Mouse (Mus musculus) erythroblast, adult 5-6 weeks (primary cell): ENCODE measurements around the gene Cd3eap. TPM values are rescaled to one million over a fixed set of nuclear protein-coding genes. Genes with fewer than 3 reads are reported as not detected.

Experiments
- ATAC-seq: replicated peaks from 2 replicates; pipeline ENCODE4 v1.8.0; 2016; ENCODE audit warnings: moderate number of reproducible peaks, mild to moderate bottlenecking, moderate TSS enrichment, inconsistent platforms; ENCODE audit not compliant: poor library complexity, low FRiP score, severe bottlenecking
- total RNA-seq, 2 experiments: library from RNA; stranded (forward) in 1 of 2; stranded (reverse) in 1 of 2; fragments of 150-400 nt in 1 of 2; fragments of 200-764, 138-1000 nt in 1 of 2; gene quantifications; 2 replicates each; pipeline versions ENCODE4 v1.2.3 to v1.2.4; 2015 to 2017; ENCODE audit warnings: low replicate concordance in 2 of 2

The Cd3eap gene
- total RNA-seq (2015; ENCODE audit: low replicate concordance) (1.2 and 1.9 TPM in 2 replicates), total RNA-seq (2017; ENCODE audit: low replicate concordance) (2.6 and 5.7 TPM in 2 replicates)

DNA sequence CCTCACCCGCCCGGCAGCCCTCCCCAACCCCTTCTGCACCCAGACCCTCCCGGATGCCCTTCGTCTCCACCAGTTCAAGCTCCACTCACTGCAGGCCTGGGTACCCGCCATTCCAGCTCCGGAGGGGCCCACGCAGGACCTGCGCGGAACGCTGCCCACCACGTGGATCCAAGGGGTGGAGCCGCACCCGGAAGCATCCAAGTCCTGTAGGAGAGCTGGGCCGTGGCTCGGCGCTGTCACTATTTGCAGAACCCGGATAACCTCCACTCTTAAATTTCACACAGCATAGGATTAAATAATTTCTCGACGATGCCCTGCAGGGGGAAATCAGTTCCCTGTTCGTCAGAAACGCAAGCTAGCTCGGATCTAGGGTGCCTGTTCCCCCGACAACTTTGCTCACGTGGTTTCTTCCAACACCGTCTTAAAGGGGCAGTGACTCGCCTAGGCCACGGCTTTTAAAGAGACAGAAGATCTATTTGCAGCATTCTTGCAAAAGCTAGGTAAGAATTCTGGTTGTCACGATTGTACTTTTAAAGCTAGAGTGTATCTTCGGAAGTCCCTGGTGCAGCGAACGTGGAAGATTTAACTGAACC, at the start of gene Cd3eap, which contains the start of gene Ppp1r13l:
Gene Cd3eap (minus strand): TSS at position 185 of the 593 bp plus-strand sequence.
Gene Ppp1r13l (plus strand): TSS at position 451 of the 593 bp plus-strand sequence.
- peak; percentile 68 for ATAC-seq

DNA sequence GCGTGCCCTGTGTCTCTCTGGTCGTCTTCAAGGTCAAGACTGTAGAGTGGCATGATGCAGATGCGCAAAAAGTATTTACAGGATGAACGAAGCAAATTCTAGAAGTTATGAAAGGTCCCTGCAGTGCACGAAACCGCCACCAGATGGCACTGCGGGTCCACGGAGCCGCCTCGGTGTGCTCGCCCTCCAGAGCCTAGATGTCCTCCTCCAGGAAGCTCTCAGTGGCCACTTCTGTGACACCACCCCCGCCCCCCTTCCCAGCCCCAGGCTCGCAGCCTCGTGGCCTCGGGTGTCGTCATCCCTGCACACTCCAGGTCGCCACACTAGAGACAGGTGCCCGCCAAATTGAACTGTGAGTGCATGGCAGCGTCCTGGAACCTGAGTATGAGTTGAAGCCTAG, 46.1 kb upstream of the Cd3eap start:
- peak; percentile 78 for ATAC-seq

DNA sequence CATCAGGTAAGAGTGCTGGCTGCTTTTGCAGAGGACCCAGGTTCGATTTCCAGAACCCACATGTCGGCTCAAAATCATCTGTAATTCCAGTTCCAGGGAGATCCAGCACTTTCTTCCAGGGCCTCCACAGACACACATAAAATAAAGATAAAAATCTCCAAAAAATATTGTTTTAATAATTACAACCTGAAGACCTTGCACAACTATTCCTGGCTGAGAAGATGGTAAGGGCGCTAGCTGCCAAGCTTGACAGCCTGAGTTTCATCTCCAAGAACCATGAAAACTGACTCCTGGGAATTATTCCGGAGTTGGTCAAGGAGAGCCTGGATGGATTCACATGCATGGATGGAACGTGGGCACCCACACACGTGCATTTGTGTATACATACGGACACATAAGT, 45.2 kb upstream of the Cd3eap start, which contains the start of gene Ckm:
Gene Ckm (plus strand): TSS at position 301 of the 400 bp plus-strand sequence.
- ATAC-seq: no peak

DNA sequence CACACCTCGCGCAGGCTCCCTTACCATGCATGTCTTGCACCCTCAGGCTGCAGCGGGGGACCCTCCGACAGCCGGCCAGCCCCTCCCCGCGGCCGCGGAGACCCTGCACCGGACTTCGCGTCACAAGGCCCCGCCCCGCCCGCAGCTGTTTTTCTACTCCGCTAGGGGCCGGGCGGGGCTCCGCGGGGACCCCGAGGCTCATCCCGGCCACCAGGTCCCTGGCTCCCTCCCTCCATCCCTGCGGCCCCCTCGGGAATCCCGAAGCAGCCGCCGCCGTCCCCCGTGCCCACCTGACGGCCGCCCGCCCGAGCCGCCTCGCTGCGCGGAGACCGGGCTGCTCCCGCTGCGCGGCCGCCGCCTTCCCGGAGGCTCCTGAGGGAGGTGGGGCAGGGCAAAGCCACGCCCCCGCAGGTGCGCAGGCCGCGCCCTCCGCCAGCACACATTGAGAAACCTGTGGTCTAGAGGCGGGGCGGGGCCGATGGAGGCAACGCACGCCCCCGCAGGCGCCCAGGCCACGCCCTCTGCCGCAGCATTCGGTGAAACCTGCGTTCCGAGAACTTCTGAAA, 44.5 kb upstream of the Cd3eap start, which contains the start of gene Klc3:
Gene Klc3 (minus strand): TSS at position 374 of the 566 bp plus-strand sequence.
- no peak for ATAC-seq

DNA sequence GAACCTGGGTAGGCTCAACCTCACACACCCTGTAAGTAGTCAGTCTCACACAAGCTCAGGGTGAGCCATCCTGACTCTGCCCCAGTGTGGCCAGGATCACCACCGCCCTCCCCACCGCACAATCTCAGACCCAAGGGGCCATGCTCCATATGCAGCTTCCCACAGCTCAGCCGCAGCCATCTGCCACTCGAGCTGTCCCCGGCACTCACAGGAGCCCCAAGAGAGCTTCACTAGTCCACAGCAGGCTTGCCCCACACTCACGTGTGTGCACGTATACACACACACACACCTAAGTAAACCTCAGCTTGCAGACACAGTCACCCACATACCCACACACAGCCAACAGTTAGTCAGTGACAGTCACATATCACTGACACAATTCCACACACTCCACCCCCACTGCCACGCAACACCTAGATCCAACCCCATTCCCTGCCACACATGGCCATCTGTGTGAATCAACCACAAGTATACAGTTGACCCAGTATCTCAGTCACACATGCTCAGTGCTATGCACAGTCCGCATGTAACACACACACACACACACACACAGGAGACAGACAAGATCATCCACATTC, 43.3 kb upstream of the Cd3eap start:
- no peak for ATAC-seq

DNA sequence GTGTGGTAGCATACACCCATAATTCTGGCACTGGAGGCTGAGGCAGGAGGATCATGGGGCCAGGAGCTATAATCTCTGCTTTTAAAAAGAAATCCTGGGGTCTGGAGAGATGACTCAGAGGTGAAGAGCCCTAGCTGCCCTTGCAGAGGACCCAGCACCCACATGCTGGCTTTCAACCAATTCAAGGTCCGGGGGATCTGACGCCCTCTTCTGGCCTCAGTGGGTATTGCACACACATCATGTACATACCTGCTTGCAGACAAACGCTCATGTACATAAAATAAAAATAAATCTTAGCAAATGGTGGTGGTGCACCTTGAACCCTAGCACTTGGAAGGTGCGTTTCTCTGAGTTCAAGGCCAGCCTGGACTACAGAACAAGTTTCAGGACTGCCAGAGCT, 41.7 kb upstream of the Cd3eap start:
- ATAC-seq: no peak

DNA sequence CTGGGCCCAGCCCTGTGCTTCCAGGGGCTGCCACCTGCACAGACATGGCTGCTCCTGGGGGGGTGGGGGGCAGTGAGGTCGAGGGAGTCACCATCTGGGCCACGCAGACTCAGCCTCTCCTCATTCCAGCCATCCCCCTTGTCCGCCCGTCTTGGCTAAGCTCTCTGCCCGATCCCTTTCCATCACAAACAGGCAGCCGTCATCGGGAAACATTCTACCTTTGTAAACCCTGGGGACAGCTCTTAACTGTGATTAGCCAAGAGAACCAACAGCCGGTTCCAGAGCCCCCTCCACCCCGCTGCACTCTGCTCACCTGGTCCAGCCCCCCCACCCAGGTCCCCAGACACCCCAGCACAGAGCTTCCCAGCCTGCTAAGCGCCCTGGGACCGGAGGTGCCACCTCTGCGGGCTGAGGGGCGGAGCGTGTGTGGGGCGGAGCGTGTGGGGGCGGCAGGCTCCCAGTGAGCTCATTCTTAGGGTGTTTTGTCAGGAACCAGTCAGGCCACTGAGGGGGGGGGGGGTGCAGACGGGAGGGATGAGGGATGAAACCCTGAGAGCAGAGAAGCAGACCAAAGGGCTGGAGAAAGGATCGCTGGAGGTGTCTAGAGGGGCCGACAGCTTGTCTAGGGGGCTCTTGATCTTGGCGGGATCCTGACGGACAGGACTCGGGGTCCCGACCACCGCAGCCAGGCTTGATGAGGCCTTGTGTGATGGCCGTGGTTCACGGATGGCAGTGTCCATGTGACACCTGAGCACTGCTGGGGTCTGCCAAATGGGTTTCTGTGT, 40.4 kb upstream of the Cd3eap start:
- ATAC-seq: no peak

DNA sequence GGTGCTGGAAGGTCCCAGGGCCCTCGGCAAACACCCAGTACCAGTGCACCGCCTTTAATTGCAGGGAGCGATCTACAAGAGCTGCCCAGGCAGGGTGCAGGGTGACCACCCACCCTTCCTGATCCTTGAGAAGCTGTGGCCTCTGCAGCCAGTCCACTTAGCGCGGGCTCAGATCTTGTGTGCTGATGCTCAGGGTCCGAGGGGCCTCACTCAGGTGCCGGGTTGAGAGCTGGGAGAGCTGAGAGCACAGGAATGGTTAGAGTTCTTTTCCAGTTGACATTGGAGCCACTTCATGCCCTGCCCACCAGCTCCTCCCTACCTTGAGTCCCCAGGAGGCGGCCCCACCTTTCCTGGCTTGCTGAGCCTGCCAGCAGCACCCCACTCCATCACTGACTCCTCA, 35.2 kb upstream of the Cd3eap start:
- ATAC-seq: no peak

DNA sequence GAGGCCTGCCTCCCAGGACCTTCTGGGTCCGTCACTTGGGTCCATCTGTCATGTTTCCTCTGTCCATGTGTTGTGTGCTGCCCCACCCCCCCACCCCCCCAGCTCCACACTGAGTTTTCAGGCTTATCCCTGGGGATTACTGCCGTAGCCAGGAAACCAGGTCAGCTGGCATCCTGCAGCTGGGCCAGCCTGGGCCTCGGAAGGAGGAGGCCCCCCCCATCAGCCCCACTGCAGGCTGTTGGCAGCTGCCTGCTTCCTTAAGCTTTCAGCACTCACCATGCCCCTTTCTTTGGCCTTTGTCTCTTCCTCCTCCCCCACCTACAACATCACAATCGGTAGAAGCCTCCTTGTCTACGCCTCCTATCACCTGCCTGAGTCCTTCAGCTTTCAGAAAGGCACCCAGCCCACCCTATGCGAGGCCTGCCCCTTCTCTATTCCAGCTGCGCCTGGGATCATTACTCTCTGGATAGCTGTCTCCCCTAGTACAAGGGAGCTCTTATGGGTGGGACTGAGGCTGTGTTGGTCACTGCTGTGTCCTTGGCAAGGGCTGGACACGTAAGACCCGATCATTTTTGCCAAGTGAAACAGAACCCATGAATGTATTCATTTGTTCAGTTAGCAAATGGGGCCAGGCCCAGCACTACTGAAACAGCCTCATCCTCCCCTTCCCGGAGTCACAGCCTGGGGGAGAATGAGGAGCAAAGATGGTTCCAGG, 29.6 kb upstream of the Cd3eap start:
- ATAC-seq: no peak

DNA sequence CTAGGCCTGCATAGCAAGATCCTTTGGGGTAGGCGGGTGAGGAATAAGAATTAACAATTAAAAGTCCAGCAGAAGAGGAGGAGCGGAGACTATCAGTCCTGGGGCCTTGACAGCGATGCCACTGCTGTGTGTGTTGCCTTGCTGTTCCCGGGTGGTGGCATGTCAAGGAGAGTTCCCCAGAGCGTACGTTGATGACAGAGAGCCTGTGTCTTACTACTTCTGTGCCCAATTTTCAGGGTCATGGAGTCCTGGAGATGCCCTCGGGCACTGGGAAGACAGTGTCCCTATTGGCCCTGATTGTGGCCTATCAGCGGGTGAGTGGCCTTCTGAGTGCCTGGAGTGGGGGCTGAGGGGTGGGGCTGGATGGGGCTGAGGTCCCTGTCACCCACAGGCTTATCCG, 24.4 kb upstream of the Cd3eap start:
- ATAC-seq: no peak

DNA sequence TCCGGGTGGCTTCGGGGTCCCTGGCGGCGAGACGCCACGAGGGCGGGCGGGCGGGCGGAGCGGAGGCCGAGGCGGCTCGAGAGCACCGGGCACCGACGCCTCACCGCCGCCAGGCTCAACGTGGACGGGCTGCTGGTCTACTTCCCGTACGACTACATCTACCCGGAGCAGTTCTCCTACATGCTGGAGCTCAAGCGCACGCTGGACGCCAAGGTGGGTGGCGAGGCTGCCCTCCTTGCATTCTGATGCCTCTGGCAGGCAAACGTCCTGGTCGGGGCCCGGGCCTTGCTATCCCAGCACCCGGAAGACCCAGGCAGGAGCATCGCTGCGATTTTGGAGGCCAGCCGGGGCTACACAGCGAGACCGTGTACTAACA, 22.9 kb upstream of the Cd3eap start:
- ATAC-seq: peak; percentile 52

DNA sequence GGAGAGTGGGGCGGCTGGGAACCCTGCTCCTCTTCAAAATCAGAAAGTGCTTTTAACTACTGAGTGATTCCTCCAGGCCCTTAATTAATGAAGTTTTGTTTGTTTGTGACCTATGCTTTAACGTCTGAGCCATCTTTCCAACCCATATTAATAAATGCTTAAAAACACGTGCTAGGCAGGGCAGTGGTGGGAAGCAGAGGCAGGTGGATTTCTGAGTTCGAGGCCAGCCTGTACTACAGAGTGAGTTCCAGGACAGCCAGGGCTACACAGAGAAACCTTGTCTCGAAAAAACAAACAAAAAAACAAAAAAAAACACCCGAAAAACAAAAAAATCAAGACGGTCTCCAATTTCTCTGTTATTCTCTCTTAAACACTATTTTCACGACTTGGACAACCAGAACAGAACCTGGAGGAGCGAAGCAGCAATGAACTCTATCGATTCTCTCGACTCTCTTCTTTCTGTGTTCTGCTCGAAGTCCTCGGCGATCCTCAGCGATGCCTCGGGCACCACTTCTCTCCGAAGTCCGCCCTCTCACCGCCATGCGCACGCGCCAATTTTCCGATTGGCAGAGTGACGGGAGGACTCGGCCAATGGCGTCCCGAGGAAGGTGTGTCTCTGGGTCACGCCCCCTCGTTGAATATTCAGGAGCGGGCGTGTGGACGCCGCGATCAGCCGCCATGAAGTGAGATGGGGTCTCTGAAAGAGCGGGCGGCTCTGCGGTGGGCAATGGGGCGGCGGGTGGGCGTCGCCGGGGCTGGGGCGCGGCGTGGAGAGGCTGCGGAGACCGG, 22.3 kb upstream of the Cd3eap start, which contains the start of gene Ercc2:
Gene Ercc2 (plus strand): TSS at position 634 of the 789 bp plus-strand sequence.
- ATAC-seq: peak; percentile 99

DNA sequence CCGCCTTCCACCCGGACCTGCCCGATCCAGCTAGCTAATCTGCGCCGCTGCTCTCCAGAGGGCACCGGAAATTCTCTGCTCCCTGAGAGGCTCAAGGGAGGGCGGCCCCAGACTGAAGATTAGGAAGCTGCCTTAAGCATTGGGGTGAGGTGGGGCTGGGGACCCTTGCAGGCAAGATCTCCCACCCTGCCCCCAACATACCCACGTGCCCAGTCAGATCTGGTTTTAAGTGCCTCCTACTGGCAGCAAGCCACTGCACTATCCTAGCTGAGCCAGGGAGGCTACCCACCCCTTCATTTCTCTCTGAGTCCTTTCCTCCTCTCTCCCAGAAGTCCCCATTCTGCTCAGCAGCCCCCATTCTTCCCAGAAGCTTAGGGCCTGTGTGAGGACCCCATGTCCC, 18.8 kb upstream of the Cd3eap start:
- no peak for ATAC-seq

DNA sequence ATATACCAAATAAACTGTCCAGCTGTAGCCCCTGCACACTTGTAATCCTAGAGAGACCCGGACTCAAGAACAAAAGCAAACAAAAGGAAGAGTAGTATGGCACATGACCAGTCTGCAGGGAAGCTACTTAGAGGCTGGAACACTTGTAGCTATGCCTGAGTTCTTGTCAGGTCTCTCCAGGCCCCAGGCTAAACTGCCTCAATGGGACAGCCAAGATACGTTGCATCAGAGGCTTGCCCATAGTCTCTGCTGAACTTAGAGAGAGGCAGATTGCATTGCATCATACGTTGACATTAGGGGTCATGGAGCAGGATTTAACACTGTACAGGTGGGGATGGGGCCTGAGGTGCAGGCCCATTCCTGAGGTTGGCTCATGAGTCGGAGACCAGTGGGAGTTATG, 16.7 kb upstream of the Cd3eap start:
- ATAC-seq: no peak

DNA sequence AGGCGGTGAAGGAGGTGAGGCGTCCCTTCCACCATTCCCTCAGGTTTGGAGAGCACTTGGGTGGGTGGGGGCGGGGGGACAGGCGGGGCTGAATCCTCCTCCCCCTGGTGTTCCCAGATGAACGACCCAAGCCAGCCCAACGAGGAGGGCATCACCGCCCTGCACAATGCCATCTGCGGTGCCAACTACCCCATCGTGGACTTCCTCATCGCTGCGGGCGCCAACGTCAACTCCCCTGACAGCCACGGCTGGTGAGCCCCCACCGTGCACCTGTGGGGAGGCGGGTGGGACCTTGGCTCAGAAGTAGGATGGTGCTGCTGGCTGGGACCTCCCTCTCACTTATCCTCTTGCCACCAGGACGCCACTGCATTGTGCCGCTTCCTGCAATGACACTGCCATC, 16.1 kb upstream of the Cd3eap start:
- no peak for ATAC-seq

DNA sequence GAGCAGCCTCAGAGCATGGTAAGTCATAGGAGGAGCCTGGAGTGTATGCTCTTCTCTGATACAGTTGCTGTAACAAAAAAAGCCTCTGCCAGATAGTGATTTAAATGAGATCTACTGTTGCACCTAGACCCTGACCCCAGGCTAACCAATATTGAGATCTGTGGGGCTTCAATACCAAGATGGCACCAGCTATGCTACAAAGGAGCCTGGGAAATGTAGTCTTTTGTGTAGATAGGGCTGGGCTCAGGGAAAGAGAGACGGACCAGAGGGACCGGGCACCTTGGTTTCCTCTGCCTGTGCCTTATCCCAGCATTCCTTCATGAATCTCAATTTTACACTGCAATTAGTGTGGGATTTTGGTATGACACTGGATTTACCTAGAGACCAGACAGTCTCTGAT, 14.1 kb upstream of the Cd3eap start:
- no peak for ATAC-seq

DNA sequence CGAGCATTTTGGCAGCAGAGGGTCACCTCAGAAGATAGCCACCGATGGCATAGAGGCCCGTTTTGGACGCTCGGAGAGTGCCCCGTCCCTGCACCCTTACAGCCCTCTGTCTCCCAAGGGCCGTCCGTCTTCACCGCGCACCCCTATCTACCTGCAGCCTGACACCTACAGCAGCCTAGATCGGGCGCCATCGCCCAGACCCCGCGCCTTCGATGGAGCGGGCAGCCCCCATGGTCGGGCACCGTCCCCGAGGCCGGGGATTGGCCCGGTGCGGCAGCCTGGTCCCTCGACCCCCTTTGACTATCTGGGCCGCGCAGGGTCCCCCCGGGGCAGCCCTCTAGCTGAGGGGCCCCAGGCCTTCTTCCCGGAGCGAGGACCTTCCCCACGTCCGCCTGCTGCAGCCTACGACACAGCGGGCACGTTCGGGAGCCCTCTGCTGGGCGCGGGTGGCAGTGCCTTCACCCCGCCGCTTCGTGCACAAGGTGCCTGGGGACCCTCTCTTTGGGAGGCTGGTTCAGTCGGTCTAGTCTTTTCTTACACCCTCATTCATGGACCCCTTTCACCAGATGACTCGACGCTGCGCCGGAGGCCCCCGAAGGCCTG, 10.6 kb upstream of the Cd3eap start:
- ATAC-seq: no peak; the same call in 1 of the 2 replicates

DNA sequence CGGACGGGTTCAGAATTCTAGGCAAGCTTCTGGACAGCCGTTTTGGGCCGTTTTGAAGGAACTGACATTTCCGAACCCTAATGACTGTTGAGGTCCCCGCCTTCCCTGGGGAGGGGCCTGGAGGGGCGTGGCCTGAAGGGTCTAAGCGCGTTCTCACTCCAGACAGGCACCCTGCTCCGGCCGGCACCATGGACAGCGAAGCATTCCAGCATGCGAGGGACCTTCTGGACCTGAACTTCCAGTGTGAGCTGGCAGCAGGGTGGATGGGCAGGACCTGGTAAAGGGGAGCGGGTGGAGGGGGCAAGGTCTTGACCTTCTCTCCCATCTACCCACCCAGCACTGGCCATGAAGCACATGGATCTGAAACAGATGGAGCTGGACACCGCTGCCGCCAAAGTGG, 9.1 kb upstream of the Cd3eap start:
- ATAC-seq: no peak

DNA sequence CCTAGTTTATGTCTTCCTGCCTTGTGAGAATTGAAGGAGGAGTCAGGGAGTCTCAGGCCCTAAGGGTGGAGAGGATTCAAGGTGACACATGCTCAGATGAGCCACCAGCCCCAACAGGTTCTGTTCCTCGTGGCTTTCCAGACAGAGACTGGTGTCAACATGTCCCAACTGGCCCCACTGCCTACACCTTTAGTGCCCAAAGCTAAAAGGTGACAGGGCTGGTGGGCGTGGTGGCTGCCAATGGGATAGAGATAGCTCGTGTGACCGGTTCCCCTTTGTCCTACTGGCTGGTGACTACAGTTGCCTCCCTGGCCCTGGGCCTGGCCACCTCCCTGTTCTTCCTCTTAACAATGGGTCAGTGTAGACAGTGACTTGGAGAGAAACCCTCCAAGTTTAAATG, 6.1 kb upstream of the Cd3eap start:
- no peak for ATAC-seq
